Mouse (Mus musculus) liver, embryonic 15.5 days (tissue): ENCODE measurements at regions not wholly inside any gene's neighbourhood (a gene's known extent, or its start where the extent isn't known, plus 50 kb on each side); places are given as distances from the start of the nearest gene placed in this dataset.
"Not testable (repeated sequence)": the region's sequence is repeated elsewhere in the genome, so short reads cannot be mapped to it uniquely, and the experiment has no call there.

ENCODE experiments used
- ATAC-seq: fragments of 200-750 bp; cut with Nextera tagmentation; 2 replicates; pipeline ENCODE4 v1.8.0; 2017; ENCODE audit warnings: moderate number of reproducible peaks, mild to moderate bottlenecking, moderate library complexity; ENCODE audit not compliant: insufficient read depth
- H3K27ac ChIP-seq: fragments of 300-500 bp; sonication (generic); replicated peaks from 2 replicates; pipeline ENCODE4 v1.5.1; 2015; ENCODE audit warnings: mild to moderate bottlenecking, inconsistent platforms
- H3K27me3 ChIP-seq: fragments of 300-500 bp; sonication (generic); 2 replicates; pipeline ENCODE4 v1.6.1; 2015; ENCODE audit warnings: mild to moderate bottlenecking, inconsistent platforms
- H3K36me3 ChIP-seq: fragments of 300-500 bp; sonication (generic); replicated peaks from 2 replicates; pipeline ENCODE4 v1.6.1; 2015; ENCODE audit warnings: moderate library complexity, mild to moderate bottlenecking, inconsistent platforms
- H3K4me1 ChIP-seq: fragments of 300-500 bp; sonication (generic); replicated peaks from 2 replicates; pipeline ENCODE4 v1.6.1; 2015; ENCODE audit warnings: inconsistent platforms
- H3K4me2 ChIP-seq: fragments of 300-500 bp; sonication (generic); 2 replicates; pipeline ENCODE4 v1.6.1; 2015; ENCODE audit warnings: moderate library complexity, mild to moderate bottlenecking, inconsistent platforms
- H3K4me3 ChIP-seq: fragments of 300-500 bp; sonication (generic); replicated peaks from 2 replicates; pipeline ENCODE4 v1.5.1; 2015; ENCODE audit warnings: mild to moderate bottlenecking, inconsistent platforms
- H3K9ac ChIP-seq: fragments of 300-500 bp; sonication (generic); 2 replicates; pipeline ENCODE4 v1.6.1; 2015; ENCODE audit warnings: moderate library complexity, mild to moderate bottlenecking, inconsistent platforms
- H3K9me3 ChIP-seq: fragments of 300-500 bp; sonication (generic); replicated peaks from 2 replicates; pipeline ENCODE4 v1.6.1; 2016; ENCODE audit warnings: inconsistent platforms
- WGBS: fragments of 180-500 bp; shearing (Covaris S2); methylation state at CpG from one replicate; pipeline ENCODE4 v1.1.7; 2015; ENCODE audit warnings: mixed read lengths; ENCODE audit not compliant: insufficient replicate concordance; 5-methylcytosine and 5-hydroxymethylcytosine counted together

DNA sequence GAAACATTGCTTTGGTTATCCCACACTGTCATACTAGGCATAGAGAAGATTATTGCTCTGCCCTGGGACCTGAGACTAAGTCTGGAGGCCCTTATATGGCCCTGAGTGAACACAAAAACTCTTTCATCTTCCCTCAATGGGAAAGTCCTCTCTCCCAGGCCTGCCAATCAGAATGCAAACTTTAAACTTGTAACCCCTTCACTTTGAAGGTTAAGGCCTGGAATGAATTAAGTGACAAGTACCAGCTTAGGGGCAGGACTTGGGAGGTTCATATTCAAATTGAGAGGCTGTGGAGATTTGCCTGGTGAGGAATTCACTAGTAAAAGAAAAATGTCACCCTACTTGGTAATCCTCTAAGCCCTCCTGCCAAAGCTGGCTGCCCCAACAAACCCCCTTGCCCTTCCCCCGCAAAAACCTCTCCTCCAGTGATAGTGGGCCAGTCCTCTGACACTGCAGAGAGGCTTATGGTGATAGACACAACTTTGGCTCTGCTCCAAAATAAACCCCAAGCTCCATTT, 120.4 kb upstream of the Thpo start:
- Histone ChIP-seq H3K27me3 (no peaks in the 10 kb centered on the region), H3K9me3 (no peaks in the 10 kb centered on the region), H3K9ac (no peak overlapping the region), H3K27ac (no peak overlapping the region), H3K4me2 (no peak overlapping the region), H3K4me3 (no peak overlapping the region), H3K4me1 (no peaks in the 10 kb centered on the region), H3K36me3 (no peaks in the 10 kb centered on the region)
- WGBS, result 52% methylated on average over 1 of the region's 1 CpGs
- ATAC-seq, result no peak

DNA sequence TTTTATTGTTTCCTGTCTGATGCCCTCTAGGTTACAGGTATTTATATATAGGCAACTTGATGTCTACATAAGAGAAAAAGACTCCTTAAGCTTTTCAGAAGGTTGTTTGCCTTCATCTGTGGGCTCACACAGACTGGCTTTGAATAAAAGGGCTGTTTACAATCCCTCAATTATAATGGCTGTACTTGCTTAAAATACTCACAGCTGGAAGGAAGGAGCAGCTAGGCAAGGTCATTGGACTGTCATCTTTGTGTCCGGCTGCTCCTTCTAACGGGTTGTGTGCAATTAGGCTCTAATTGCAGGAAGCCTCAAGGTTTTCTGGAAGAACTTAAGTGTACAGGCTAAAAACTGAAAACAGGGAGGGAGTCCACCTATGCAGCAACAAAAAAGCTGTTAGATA, 103.8 kb upstream of the Thpo start:
- Histone ChIP-seq H3K27me3 (no peaks in the 10 kb centered on the region), H3K4me2 (no peak overlapping the region), H3K9me3 (no peaks in the 10 kb centered on the region), H3K4me1 (no peaks in the 10 kb centered on the region), H3K9ac (no peak overlapping the region), H3K27ac (no peak overlapping the region), H3K36me3 (no peaks in the 10 kb centered on the region), H3K4me3 (no peak overlapping the region)
- no peak for ATAC-seq
- 48% methylated on average over 2 of the region's 2 CpGs for WGBS

DNA sequence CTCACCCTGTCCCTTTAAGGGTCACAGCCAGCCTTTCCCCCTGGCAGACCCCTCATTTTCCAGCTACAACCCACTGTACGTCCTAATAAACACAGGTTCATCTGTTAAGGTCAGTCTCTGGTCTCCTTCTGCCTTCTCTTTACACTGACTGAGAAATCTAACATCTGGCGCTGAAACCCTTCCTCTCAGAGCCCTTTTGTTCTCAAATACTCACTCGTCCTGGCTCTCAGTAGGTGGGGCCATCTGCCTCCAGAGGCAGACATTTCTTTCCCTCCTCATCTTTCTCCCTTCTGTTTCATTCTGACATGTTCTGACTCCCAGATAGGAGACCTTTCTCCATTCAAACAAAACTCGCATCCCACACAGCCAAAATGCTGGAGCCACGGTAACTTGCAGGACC, 102.6 kb upstream of the Thpo start:
- Histone ChIP-seq H3K4me1 (no peaks in the 10 kb centered on the region), H3K9ac (no peak overlapping the region), H3K4me2 (no peak overlapping the region), H3K4me3 (no peak overlapping the region), H3K9me3 (no peaks in the 10 kb centered on the region), H3K27me3 (no peaks in the 10 kb centered on the region), H3K27ac (no peak overlapping the region), H3K36me3 (no peaks in the 10 kb centered on the region)
- 52% methylated on average over 5 of the region's 5 CpGs for WGBS
- no peak for ATAC-seq

DNA sequence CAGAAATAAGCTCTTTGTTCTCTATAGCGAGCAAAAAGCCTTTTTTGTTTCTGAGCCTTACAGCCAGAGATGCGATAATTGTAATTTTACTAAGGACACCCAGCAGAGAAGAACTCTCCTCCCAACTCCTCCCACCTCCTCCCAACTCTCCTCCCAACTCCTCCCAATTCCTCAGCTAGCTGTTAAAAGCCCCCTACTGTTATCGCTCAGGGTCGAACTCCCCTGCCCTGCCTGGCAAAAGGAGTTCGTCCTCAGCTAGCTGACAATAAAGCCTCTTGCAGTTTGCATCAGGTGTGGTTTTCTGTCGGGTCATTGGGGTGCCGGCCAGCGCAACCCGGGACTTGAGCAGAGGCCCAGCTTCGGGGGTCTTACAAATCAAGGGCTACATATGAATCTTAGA, 99.5 kb upstream of the Thpo start:
- not testable (repeated sequence) for ATAC-seq, H3K4me2 ChIP-seq, H3K36me3 ChIP-seq, H3K4me3 ChIP-seq, H3K9me3 ChIP-seq, H3K27me3 ChIP-seq, H3K27ac ChIP-seq, H3K9ac ChIP-seq, H3K4me1 ChIP-seq
- 58% methylated on average over 10 of the region's 10 CpGs for WGBS

DNA sequence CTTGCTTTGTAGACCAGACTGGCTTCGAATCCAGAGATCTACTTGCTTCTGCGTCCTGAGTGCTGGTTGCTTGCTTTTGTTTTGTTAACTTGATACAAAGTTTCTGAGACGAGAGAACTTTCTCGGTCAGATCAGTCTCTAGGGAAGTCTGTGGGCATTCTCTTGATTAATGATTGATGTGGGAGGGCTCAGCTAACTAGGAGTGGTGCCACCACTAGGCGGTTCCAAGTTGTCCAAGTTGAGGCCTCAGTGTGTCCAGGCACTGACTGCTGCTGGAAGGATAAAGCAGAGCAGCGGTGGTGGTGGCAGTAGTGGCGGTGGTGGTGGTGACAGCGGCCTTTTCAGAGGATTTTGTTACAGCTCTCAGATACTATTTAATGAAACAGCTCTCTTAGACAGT, 99.0 kb upstream of the Thpo start:
- no peak for ATAC-seq
- no peak overlapping the region for H3K4me3 ChIP-seq
- no peak overlapping the region for H3K4me2 ChIP-seq
- no peak overlapping the region for H3K27ac ChIP-seq
- H3K9ac ChIP-seq, result no peak overlapping the region
- H3K36me3 ChIP-seq, result no peaks in the 10 kb centered on the region
- WGBS, result 56% methylated on average over 8 of the region's 8 CpGs
- H3K4me1 ChIP-seq, result no peaks in the 10 kb centered on the region
- no peaks in the 10 kb centered on the region for H3K27me3 ChIP-seq
- no peaks in the 10 kb centered on the region for H3K9me3 ChIP-seq

DNA sequence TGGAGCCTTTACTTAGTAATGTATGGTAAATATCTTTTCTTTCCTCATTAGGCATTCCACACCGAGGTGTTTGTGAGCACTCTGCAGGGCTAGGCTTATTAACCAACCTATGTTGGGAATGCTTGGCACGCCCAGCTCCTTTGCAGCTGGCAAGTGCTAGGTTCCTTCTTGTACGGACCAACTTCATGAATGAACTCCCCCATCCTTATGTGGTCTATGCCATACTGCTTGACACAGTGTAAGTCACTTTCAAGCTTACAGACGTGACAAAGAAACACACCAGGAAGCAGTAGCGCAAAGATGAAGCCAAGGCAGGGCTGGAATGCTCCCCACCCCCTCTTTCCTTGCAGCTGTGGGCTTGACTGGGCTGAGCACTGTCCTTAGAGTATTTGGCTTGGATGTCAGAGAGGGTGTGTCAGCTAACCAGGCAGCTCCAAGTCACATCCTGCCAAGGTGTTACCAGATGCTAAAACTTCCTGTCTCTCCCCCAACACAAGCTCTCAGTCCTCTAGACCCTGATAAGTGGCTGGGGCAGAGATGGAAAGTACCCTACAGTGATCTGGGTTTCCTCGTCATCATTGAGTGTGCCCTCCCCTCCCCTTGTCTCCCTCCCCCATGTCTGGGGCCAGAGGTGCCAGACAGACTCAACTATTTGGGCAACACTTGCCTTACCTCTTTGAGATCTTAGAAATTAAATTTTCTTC, 95.6 kb upstream of the Thpo start:
- H3K27ac ChIP-seq, result no peak overlapping the region
- H3K36me3 ChIP-seq, result no peaks in the 10 kb centered on the region
- no peak overlapping the region for H3K4me3 ChIP-seq
- WGBS, result 42% methylated on average over 6 of the region's 6 CpGs
- H3K4me2 ChIP-seq, result no peak overlapping the region
- no peak overlapping the region for H3K9ac ChIP-seq
- ATAC-seq, result no peak
- no peaks in the 10 kb centered on the region for H3K4me1 ChIP-seq
- no peaks in the 10 kb centered on the region for H3K9me3 ChIP-seq
- no peaks in the 10 kb centered on the region for H3K27me3 ChIP-seq

DNA sequence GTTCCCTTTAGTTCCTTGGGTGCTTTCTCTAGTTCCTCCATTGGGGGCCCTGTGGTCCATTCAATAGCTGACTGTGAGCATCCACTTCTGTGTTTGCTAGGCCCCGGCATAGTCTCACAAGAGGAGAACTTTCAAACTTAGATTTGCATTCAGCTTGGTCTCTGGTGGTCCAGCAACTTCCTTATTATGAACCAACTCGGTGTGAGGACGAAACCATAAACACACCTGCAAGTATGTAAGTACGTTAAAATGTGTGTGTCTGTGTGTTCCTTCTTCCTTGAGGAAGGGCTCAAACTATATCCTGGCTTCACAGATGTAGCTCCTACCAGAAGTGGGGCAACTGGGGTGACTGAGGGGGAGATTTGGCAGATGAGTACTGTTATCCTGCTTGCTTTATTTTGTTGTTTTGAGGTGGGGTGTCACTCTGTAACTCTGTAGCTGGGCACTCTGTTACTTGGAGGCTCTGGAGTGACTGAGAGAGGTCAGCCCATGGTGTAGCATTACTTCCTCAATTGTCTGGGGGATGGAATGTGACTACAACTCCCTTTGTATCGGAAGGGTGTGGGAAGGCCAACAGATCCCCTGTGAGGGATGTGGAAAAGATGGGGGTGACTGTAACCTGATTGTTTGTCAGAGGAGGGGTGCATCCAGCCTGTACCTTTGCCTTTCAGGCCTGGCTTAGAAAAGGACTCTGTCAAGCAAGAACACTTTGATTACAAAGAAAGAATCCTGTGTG, 94.9 kb upstream of the Thpo start:
- no peaks in the 10 kb centered on the region for H3K36me3 ChIP-seq
- H3K4me1 ChIP-seq, result no peaks in the 10 kb centered on the region
- H3K27ac ChIP-seq, result no peak overlapping the region
- H3K4me2 ChIP-seq, result no peak overlapping the region
- ATAC-seq, result no peak
- H3K9ac ChIP-seq, result no peak overlapping the region
- no peaks in the 10 kb centered on the region for H3K9me3 ChIP-seq
- no peak overlapping the region for H3K4me3 ChIP-seq
- H3K27me3 ChIP-seq, result no peaks in the 10 kb centered on the region
- WGBS, result 45% methylated on average over 5 of the region's 5 CpGs

DNA sequence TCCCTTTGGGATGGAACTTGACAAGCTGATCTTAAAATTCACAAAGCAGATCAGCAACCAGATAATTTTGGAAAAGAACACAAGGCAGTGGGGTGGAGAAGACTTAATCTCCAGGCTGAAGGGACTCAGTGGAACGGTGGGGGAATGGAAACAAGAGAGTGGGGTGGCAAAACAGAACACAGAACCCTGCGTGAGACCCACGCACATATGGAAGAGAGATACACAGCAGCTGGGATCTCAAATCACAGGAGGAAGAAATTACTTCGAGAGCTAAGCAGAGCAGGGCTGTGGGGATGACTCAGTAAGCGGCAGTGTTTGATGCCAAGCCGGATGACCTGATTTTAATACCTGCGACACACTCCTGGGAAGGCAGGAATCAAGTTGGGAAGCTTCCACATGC, 89.9 kb upstream of the Thpo start:
- no peak overlapping the region for H3K4me2 ChIP-seq
- H3K4me1 ChIP-seq, result no peaks in the 10 kb centered on the region
- ATAC-seq, result no peak
- H3K36me3 ChIP-seq, result no peaks in the 10 kb centered on the region
- H3K27ac ChIP-seq, result no peak overlapping the region
- H3K9me3 ChIP-seq, result no peaks in the 10 kb centered on the region
- no peak overlapping the region for H3K4me3 ChIP-seq
- WGBS, result 57% methylated on average over 7 of the region's 7 CpGs
- no peaks in the 10 kb centered on the region for H3K27me3 ChIP-seq
- no peak overlapping the region for H3K9ac ChIP-seq

DNA sequence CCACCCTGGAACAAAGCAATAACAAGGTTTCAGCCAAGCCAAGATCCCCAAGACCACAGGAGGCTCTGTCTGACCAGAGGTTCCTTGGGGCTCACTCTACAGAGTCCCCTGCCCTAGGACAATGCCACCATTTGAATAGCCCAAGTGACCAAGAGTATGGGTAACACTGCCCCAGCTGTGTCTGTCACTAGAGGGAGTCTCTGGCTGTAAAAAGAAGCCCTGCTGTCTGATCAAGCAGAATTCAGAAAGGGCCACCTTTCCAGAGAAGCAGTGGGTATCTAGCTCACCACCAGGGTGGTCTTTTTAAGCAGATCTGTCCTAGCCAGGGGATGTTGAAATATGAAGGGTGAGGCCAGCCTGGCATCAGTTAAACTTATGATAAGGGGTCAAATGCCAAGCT, 86.6 kb upstream of the Thpo start:
- H3K9ac ChIP-seq, result no peak overlapping the region
- no peaks in the 10 kb centered on the region for H3K27me3 ChIP-seq
- ATAC-seq, result no peak
- H3K36me3 ChIP-seq, result no peaks in the 10 kb centered on the region
- H3K4me2 ChIP-seq, result no peak overlapping the region
- H3K27ac ChIP-seq, result no peak overlapping the region
- no peak overlapping the region for H3K4me3 ChIP-seq
- H3K4me1 ChIP-seq, result no peaks in the 10 kb centered on the region
- no peaks in the 10 kb centered on the region for H3K9me3 ChIP-seq

DNA sequence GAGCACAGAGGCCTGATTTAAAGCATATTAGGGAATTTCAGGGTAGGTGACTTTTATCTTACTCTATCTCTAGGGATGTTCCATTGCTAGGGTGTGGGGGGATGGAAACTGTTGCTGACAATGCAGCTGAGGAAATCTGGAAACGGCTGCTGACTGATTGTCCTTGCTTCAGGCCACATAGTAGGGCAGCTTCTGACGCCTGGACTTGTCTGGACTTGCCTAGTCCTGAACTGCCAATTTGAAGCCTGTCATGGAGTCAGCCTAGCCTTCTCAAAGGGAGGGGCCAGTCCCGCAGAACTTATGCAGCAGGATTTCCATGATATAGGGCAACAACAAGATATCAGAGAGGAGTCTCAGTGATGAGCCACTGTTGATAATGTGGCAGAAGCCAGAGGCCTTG, 85.3 kb upstream of the Thpo start:
- WGBS, result 54% methylated on average over 3 of the region's 3 CpGs

DNA sequence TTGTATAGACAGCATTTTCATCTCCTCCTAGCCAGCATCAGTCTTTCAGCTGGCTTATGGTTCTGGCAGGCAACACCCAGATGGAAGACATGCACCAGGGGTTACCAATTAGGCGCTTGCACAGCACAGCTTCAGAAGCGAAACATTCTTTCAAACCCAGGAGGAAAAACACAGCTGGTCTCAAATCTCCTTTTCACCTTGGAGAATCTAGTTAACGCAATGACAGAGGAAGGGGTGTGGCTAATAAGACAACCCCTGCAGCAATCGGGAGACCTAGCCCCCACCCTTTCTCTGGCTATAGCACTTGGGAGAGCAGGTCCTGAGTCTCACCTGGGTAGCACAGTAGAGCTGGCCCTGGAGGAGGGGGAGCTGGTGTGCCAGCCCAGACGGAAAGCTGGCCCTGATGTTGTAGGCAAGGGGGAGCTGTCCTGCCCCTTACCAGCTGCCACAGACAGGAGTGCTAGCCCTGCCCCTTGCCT, 84.4 kb upstream of the Thpo start:
- 40% methylated on average over 5 of the region's 5 CpGs for WGBS
- Histone ChIP-seq H3K4me1 (no peaks in the 10 kb centered on the region), H3K4me2 (no peak overlapping the region)

More for the DNA sequence above, 85.3 kb upstream of the Thpo start:
- no peaks in the 10 kb centered on the region for H3K36me3 ChIP-seq
- no peak overlapping the region for H3K9ac ChIP-seq
- no peaks in the 10 kb centered on the region for H3K4me1 ChIP-seq
- H3K27ac ChIP-seq, result no peak overlapping the region
- no peak for ATAC-seq
- no peaks in the 10 kb centered on the region for H3K9me3 ChIP-seq
- H3K4me3 ChIP-seq, result no peak overlapping the region
- no peak overlapping the region for H3K4me2 ChIP-seq
- H3K27me3 ChIP-seq, result no peaks in the 10 kb centered on the region

More for the DNA sequence above, 84.4 kb upstream of the Thpo start:
- no peak overlapping the region for H3K9ac ChIP-seq
- no peaks in the 10 kb centered on the region for H3K36me3 ChIP-seq
- H3K27ac ChIP-seq, result no peak overlapping the region
- no peak overlapping the region for H3K4me3 ChIP-seq
- no peak for ATAC-seq
- no peaks in the 10 kb centered on the region for H3K27me3 ChIP-seq
- no peaks in the 10 kb centered on the region for H3K9me3 ChIP-seq
